Mouse (Mus musculus) bone marrow macrophage, adult 2 months (primary cell): ENCODE data around the gene Tent4a.

Source experiments
- CTCF ChIP-seq: IDR thresholded peaks from 2 replicates; pipeline ENCODE4 v1.5.1; 2012; ENCODE audit warnings: low read depth, mild to moderate bottlenecking, low read length, moderate library complexity
- POLR2A ChIP-seq: IDR thresholded peaks from 2 replicates; pipeline ENCODE4 v1.6.1; 2012; ENCODE audit warnings: mild to moderate bottlenecking, low read depth, low read length, borderline replicate concordance

DNA sequence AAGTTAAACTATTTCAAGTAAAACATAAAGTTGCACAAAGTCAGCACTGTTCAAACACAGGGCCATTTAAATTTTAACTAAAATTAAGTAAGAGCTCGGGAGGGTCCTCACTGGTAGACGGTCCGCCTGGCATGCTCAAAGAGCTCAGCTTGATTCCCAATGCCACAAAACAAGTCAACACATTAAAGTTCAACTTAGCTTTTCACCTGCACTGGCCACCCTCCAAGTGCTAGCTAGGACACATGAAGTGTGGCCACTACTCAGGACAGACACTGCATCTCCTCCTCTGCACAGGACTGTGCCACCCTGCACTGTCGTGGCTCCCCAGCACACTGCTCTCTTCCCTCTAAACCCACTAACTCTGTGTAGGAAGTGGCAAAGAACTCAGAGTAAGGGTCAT, 8.6 kb downstream of the Tent4a start:
- TF ChIP-seq CTCF (no peak), POLR2A (no peak)
